Mouse (Mus musculus) cortical plate, adult 2 months (tissue): ENCODE measurements around the gene Galnt7.

ENCODE experiments used
- CTCF ChIP-seq: fragments of 200-500 bp; IDR thresholded peaks from 2 replicates; pipeline ENCODE4 v1.5.1; 2011; ENCODE audit warnings: mild to moderate bottlenecking, control low read depth, low read length; ENCODE audit not compliant: insufficient read depth; ENCODE audit errors: extremely low read depth
- POLR2A ChIP-seq: fragments of 200-500 bp; IDR thresholded peaks from 2 replicates; pipeline ENCODE4 v1.6.1; 2011; ENCODE audit warnings: mild to moderate bottlenecking, low read length, control low read depth; ENCODE audit not compliant: insufficient read depth; ENCODE audit errors: extremely low read depth

- TF ChIP-seq CTCF = no peak
- TF ChIP-seq POLR2A = no peak
These were observed 7.2 kb upstream of the Galnt7 start for GRCm38 (mm10) chr8:57660019-57660418.
